Mouse (Mus musculus): Measurements from ENCODE around the gene Nmnat2. TPM values are rescaled to one million over a fixed set of nuclear protein-coding genes. Genes with fewer than 3 reads are reported as not detected.

Nmnat2 gene
- polyA plus RNA-seq, 1 experiment from 2014 or later, result 2.4 TPM

DNA sequence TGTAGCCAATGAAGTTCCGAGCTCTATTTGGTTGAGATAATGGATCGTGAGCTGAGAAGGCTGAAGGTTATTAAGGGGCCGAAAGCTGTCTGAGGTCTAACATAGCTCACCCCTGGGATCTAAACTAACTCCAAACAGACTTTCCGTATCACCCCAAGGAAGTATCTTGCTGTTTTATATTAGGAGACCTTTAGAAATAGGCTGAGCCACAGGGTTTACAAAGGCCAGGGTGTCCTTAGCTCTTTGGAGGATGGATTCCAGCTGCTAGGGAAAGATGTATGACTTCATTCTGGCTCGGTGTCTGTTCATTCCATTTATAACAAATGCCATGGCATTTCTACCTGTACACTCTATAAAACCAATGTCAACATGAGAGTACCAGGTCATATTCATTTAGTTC, 169.7 kb downstream of the Nmnat2 start:
- no peaks in the 10 kb centered on the region for H3K36me3 ChIP-seq
- WGBS, result 63% methylated on average over 5 of the region's 5 CpGs
- H3K4me1 ChIP-seq, result no peaks in the 10 kb centered on the region
- ATAC-seq (ENCODE audit: insufficient number of reproducible peaks, low FRiP score, low TSS enrichment, low read depth), result no peak
- H3K27me3 ChIP-seq, result no peaks in the 10 kb centered on the region
- no peak overlapping the region for H3K27ac ChIP-seq
- no peaks in the 10 kb centered on the region for H3K9me3 ChIP-seq
- H3K4me2 ChIP-seq, result no peak overlapping the region
- no peak overlapping the region for H3K9ac ChIP-seq
- no peak overlapping the region for H3K4me3 ChIP-seq

DNA sequence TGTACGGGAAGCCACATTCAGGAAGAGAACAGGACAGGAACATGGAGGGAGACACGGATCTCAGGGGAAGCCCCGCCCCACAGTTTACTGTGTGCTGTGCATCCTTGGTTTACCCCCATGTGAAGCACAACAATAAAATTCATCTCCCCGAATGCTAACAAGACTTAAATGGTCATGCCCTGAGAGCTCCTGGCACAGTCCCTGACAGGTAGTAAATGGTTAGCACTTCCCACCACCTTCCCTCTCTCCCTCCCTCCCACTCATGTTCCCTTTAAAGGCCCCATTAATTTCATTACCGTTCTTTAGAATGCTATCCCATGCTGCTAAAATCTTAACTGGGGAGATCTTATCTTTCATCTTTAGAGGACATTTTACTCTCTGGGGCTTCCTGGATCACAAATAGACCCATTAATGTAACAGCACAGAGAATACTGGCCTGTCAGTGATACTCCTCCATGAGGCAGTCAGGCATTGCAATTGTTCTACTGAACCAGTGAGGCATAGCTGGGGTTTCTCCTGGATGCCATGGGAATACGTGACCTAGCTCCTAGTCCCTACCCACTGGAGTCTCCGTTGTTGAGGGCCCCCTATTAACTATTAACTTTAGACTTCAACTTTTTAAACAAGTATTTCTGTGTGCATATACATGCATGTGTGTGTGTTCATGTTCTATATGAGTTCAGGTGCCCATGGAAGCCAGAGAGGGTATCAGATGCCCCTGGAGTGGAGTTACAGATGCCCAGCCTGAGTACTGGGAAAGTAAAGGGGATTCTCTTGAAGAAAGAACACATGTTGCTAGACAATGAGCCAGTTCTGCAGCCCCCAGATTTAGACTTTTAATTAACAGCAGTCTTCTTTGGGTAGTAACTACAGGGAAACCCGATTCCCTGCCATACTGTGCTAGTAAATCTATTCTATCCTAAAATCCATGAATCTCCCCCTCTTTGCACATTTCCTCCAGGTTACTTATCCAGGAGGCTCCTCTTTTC, 170.8 kb downstream of the Nmnat2 start:
- no peaks in the 10 kb centered on the region for H3K9me3 ChIP-seq
- no peak overlapping the region for H3K4me3 ChIP-seq
- H3K27me3 ChIP-seq, result no peaks in the 10 kb centered on the region
- 57% methylated on average over 8 of the region's 8 CpGs for WGBS
- ATAC-seq (ENCODE audit: insufficient number of reproducible peaks, low FRiP score, low TSS enrichment, low read depth), result no peak
- H3K4me2 ChIP-seq, result no peak overlapping the region
- H3K27ac ChIP-seq, result no peak overlapping the region
- no peaks in the 10 kb centered on the region for H3K36me3 ChIP-seq
- H3K9ac ChIP-seq, result no peak overlapping the region
- H3K4me1 ChIP-seq, result no peaks in the 10 kb centered on the region

DNA sequence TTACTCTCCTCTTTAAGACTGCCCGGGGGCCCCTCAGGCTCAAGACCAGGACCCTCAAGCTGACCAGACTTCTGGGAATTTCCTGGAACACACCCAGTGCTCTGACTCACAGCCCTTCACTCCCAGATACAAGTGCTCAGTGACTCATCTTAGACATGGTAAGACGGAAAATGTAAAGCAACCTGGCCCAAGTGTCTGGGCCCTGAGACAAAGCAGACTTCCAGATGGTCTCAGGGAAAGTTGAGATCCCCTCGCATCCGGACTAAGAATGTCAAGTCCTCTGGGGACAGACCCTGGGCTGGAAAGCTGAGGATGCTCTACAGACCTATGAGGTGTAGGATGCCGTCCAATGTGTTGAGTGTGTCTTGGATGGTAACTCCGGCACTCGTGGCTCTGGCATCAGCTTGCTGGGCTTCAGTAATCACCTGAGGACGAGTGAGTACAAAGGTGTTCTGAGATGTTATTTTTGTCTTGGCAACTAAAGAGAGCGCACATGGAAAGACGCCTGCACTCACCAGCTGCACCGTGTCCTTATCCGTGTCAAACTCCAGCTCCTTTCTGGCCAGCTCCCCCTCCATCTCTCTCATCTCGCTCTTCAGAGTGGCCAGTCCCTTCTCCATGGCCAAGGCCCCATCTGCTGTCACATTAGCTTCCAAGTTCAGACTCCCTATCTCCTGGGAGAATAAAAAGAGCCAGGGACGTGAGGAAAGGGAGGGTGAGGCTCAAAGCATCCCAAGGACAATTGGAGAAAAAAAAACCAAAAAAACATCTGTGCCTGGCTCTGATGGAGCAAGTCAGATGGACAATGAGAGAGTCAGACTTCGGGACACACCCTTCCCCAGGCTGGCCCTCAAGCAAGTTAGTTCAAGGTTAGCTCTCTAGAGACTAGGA, 171.9 kb downstream of the Nmnat2 start:
- 0 out of 2 replicates have a peak, but pooled peaks have one; percentile 19 for ATAC-seq (ENCODE audit: insufficient number of reproducible peaks, low FRiP score, low TSS enrichment, low read depth)
- 74% methylated on average over 15 of the region's 15 CpGs for WGBS
- Histone ChIP-seq H3K9ac (no peak overlapping the region), H3K9me3 (no peaks in the 10 kb centered on the region), H3K36me3 (no peaks in the 10 kb centered on the region), H3K4me1 (no peaks in the 10 kb centered on the region), H3K27ac (no peak overlapping the region), H3K4me3 (no peak overlapping the region), H3K27me3 (no peaks in the 10 kb centered on the region), H3K4me2 (no peak overlapping the region)

DNA sequence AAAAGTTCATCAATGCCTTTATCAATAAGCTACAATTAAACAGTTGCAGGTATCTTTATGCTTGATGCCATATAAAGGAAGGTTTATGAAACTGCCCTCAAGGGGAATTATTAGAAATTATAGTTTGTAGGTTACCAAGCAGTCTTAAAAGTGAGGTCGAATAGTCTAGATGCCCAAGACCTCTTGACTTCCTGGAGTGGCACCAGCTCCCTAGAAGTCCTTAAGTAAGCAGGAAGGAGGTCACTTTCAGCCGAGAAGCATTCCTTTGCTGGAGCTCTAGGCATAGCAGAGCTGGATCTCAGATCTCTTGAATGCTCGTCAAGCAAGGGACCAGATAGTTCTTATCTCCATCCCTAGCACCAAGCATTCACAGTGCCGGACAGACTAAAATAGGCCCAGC, 172.8 kb downstream of the Nmnat2 start:
- Histone ChIP-seq H3K9me3 (no peaks in the 10 kb centered on the region), H3K4me2 (no peak overlapping the region), H3K9ac (no peak overlapping the region), H3K4me3 (no peak overlapping the region), H3K27me3 (no peaks in the 10 kb centered on the region), H3K4me1 (no peaks in the 10 kb centered on the region), H3K27ac (no peak overlapping the region), H3K36me3 (no peaks in the 10 kb centered on the region)
- 83% methylated on average over 4 of the region's 4 CpGs for WGBS
- ATAC-seq (ENCODE audit: insufficient number of reproducible peaks, low FRiP score, low TSS enrichment, low read depth), result no peak

DNA sequence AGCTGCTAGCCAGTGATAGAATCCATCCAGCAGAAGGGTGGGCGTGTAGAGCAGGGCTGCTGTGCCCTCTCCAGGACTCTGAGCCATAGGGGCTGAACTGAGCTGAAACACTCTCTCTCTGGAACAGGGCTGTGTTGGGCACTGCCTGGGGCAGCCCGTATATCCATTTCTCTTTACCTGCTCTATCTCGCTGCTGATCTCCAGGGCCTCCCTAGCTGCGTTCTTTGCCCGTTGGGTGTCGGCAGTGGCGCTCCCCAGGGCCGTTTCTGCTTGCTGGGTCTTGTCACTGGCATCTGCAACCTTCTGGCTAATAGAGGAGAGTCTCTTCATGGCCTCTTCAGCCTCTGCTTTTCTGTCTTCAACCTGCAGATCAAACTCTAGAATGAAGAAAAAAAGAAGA, 174.0 kb downstream of the Nmnat2 start:
- H3K4me2 ChIP-seq, result no peak overlapping the region
- H3K36me3 ChIP-seq, result no peaks in the 10 kb centered on the region
- H3K27me3 ChIP-seq, result no peaks in the 10 kb centered on the region
- no peak for ATAC-seq (ENCODE audit: insufficient number of reproducible peaks, low FRiP score, low TSS enrichment, low read depth)
- H3K9me3 ChIP-seq, result no peaks in the 10 kb centered on the region
- H3K4me3 ChIP-seq, result no peak overlapping the region
- WGBS, result 59% methylated on average over 8 of the region's 8 CpGs
- H3K4me1 ChIP-seq, result peaks cover 6% of the 10 kb centered on the region; the same call in 1 of the 2 replicates
- H3K9ac ChIP-seq, result no peak overlapping the region
- no peak overlapping the region for H3K27ac ChIP-seq

DNA sequence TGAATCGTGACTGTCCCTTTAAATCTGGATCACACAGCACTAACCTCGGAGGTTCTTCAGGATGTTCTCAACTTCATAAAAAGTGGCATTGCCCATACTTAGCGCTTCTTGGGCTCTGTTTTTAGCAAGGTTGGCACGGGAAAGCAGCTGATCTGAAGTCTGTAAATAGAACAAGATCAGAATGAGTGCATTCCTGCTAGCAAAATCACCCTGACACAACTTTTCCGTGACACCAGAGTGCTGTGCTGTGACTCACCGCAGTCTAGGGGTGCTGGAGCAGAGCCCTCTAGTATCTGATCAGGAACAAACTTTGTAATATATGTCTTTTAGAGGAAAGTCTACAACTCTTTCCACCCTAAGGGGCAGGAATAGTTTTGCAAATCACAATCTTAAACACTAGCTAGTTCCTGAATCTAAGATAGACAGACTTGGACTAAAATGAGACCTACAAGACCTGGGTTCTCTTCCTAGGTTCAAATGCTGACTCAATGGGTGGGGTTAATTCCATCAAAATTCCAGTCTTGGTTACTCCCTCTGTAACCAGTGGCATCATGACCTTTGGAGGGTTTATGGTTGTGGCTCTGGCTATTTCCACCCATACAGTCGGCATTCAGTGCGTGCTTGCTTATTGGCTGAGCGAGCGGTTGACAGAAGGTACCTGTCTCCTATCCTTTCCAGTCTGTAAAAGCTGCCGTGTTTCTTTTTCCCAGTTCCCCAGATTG, 175.4 kb downstream of the Nmnat2 start:
- H3K27ac ChIP-seq, result no peak overlapping the region
- no peak overlapping the region for H3K4me3 ChIP-seq
- no peak overlapping the region for H3K4me2 ChIP-seq
- WGBS, result 77% methylated on average over 11 of the region's 11 CpGs
- no peak overlapping the region for H3K9ac ChIP-seq
- peaks cover 15% of the 10 kb centered on the region for H3K4me1 ChIP-seq
- no peaks in the 10 kb centered on the region for H3K27me3 ChIP-seq
- H3K9me3 ChIP-seq, result no peaks in the 10 kb centered on the region
- H3K36me3 ChIP-seq, result no peaks in the 10 kb centered on the region
- no peak for ATAC-seq (ENCODE audit: insufficient number of reproducible peaks, low FRiP score, low TSS enrichment, low read depth)

DNA sequence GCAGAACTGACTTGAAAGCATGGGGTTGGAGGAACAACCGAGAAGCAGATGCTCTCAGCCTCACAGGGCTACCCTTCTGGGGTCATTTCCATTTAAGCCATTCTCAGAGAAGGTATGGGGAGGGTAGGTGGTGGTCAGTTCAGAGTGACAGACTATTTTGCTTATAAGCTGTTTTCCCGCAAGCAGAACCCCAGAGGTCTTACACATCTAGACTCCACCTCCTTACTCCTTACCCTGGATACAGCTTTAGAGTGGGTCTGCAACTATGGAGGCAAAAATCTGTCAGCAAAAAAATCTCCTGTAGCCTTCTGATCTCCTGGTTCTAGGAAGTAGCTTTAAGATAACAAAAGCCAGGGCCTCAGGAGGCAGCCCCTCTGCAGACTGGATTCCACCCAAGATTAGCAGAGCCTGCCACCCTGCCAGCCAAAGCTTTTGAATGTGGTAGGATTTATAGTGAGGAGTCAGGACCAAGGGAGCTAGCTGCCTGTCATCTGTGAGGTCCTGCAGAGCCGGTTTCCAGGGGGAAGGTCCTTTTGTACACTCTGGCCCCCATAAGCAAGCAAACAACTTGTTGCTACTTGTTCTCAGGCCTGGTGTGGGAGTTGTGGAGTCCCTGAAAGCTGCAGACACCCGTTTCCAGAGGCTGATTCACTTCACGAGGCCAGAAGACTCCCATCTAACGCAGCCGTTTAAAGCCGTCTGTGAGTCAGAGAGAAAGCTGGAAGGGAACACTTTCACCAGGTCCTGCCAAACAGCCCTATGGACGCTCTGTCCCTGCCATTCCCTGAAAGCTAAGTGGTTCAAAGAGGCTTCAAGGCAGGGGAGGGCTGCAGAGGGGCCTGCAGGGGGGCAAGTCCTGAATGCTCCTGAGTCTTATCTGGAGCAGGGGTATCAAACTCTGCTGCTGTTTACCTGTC, 179.3 kb downstream of the Nmnat2 start:
- ATAC-seq (ENCODE audit: insufficient number of reproducible peaks, low FRiP score, low TSS enrichment, low read depth), result no peak
- H3K27ac ChIP-seq, result peak overlapping the region; percentile 75
- H3K9ac ChIP-seq, result no peak overlapping the region
- H3K9me3 ChIP-seq, result no peaks in the 10 kb centered on the region
- peaks cover 18% of the 10 kb centered on the region for H3K4me1 ChIP-seq
- WGBS, result 19% methylated on average over 9 of the region's 9 CpGs
- no peaks in the 10 kb centered on the region for H3K36me3 ChIP-seq
- no peak overlapping the region for H3K4me2 ChIP-seq
- no peak overlapping the region for H3K4me3 ChIP-seq
- no peaks in the 10 kb centered on the region for H3K27me3 ChIP-seq

DNA sequence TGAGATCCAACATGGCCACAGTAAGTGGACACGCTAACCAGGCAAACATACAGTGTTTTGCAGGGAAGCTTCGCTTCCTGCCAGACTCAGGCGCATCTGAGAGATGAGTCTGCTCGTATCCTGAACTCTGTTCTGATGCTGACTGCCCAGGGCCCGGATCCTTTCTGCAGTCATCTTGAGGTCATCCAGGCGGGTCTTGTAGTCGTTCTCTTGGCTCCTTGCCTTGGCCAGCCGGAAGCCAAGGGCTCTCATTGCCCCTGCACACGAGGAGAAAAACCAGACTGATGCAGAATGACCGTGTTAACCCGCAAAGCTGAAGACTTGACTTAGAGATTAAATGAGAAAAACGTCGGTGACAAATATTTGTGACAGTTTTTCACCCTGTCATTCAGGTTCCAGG, 181.9 kb downstream of the Nmnat2 start:
- Histone ChIP-seq H3K4me2 (no peak overlapping the region), H3K27me3 (no peaks in the 10 kb centered on the region), H3K4me3 (no peak overlapping the region), H3K9ac (no peak overlapping the region), H3K4me1 (peaks cover 32% of the 10 kb centered on the region), H3K9me3 (no peaks in the 10 kb centered on the region), H3K27ac (no peak overlapping the region), H3K36me3 (no peaks in the 10 kb centered on the region)
- WGBS, result 73% methylated on average over 13 of the region's 13 CpGs
- no peak for ATAC-seq (ENCODE audit: insufficient number of reproducible peaks, low FRiP score, low TSS enrichment, low read depth)

DNA sequence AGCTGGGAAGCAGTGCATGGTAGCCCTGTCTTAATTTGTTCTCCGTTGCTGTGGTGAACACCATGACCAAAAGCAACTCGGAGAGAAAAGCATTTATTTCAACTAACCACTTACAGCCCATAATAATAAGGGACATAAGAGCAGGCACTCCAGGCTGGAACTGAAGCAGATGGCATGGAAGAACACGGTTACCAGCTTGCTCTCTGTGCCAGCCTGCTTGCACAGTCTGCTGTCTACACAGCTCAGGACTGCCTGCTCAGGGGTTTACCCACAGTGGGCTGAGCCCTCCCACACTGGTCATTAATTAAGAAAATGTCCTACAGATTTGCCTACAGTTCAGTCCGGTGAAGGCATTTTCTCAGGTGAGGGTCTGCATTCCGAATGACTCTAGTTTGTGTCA, 183.7 kb downstream of the Nmnat2 start:
- Histone ChIP-seq H3K9ac (no peak overlapping the region), H3K36me3 (no peaks in the 10 kb centered on the region), H3K4me3 (no peak overlapping the region), H3K27me3 (no peaks in the 10 kb centered on the region), H3K9me3 (no peaks in the 10 kb centered on the region), H3K4me1 (peaks cover 29% of the 10 kb centered on the region), H3K27ac (no peak overlapping the region), H3K4me2 (no peak overlapping the region)
- 68% methylated on average over 5 of the region's 5 CpGs for WGBS
- no peak for ATAC-seq (ENCODE audit: insufficient number of reproducible peaks, low FRiP score, low TSS enrichment, low read depth)

DNA sequence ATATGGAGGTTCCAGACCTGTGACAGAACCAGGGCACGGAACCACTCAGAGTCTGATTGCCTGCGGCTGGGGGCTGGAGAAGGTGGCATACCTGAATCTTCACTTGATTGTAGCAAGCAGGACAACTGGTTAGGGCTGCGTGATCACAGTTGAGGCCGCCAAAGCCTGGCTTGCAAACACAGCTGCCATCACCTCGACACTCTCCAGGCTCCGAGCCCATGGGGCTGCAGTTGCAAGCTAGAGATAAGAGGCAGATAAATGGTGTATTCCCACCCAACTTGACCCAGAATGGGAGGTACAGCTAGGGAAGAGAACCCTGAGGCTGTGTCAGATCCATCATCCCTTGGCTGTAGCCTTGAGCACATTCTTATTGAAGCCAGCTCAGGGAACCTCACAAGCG, 184.8 kb downstream of the Nmnat2 start:
- ATAC-seq (ENCODE audit: insufficient number of reproducible peaks, low FRiP score, low TSS enrichment, low read depth), result no peak
- Histone ChIP-seq H3K36me3 (no peaks in the 10 kb centered on the region), H3K4me1 (peaks cover 18% of the 10 kb centered on the region), H3K27me3 (no peaks in the 10 kb centered on the region), H3K4me2 (no peak overlapping the region), H3K27ac (no peak overlapping the region), H3K9me3 (no peaks in the 10 kb centered on the region), H3K4me3 (no peak overlapping the region), H3K9ac (no peak overlapping the region)
- 58% methylated on average over 7 of the region's 7 CpGs for WGBS

DNA sequence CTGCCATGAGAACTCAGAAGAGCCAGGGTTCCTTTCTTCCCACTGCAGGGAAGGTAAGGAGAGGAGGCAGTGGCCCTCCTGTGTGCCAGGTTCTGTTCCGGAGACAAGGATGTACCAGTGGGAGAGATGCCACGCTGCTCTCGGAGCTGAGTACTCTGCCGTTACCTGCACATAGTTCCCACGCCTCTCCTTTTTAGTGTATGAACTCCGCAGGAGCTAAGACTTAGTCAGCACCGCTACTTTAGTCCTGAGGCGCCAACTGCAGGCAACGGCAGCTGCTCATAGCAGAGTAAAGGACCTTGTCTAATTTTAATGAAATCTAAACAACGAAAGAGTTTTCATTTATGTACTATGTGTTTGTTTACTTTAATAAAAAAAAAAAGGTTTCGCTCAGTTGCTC, 185.5 kb downstream of the Nmnat2 start:
- Histone ChIP-seq H3K27me3 (no peaks in the 10 kb centered on the region), H3K4me1 (peaks cover 17% of the 10 kb centered on the region), H3K9ac (no peak overlapping the region), H3K9me3 (no peaks in the 10 kb centered on the region), H3K4me3 (no peak overlapping the region), H3K27ac (peak overlapping the region; percentile 14), H3K36me3 (no peaks in the 10 kb centered on the region), H3K4me2 (no peak overlapping the region)
- no peak for ATAC-seq (ENCODE audit: insufficient number of reproducible peaks, low FRiP score, low TSS enrichment, low read depth)
- 68% methylated on average over 11 of the region's 11 CpGs for WGBS
